Mouse (Mus musculus) macrophage (primary cell): ENCODE data around the gene Camk2b. TPM values are rescaled to one million over a fixed set of nuclear protein-coding genes. Genes with fewer than 3 reads are reported as not detected.

Source experiments
- H3K27ac ChIP-seq: fragments of 350-480 bp; formaldehyde crosslinking; 2 replicates; pipeline ENCODE4 v1.9.0; 2021
- H3K36me3 ChIP-seq: fragments of 350-480 bp; formaldehyde crosslinking; 2 replicates; pipeline ENCODE4 v1.9.0; 2021; ENCODE audit errors: inconsistent target
- H3K4me3 ChIP-seq: fragments of 350-480 bp; formaldehyde crosslinking; 2 replicates; pipeline ENCODE4 v1.9.0; 2021; ENCODE audit errors: inconsistent target
- H3K79me2 ChIP-seq: fragments of 350-480 bp; formaldehyde crosslinking; 2 replicates; pipeline ENCODE4 v1.9.0; 2021; ENCODE audit errors: inconsistent target
- WGBS: methylation state at CpG from one replicate; pipeline ENCODE4 v1.1.7; 2026; ENCODE audit warnings: inconsistent platforms; ENCODE audit not compliant: missing documents; 5-methylcytosine and 5-hydroxymethylcytosine counted together
- polyA plus RNA-seq: library from polyadenylated mRNA; stranded (reverse); fragments of 250-400 nt; gene quantifications from 3 replicates; pipeline ENCODE4 v1.2.4, GENCODE M21; 2018; ENCODE audit warnings: inconsistent platforms

The Camk2b gene
- polyA plus RNA-seq, 1 experiment from 2014 or later: 1.3 TPM

DNA sequence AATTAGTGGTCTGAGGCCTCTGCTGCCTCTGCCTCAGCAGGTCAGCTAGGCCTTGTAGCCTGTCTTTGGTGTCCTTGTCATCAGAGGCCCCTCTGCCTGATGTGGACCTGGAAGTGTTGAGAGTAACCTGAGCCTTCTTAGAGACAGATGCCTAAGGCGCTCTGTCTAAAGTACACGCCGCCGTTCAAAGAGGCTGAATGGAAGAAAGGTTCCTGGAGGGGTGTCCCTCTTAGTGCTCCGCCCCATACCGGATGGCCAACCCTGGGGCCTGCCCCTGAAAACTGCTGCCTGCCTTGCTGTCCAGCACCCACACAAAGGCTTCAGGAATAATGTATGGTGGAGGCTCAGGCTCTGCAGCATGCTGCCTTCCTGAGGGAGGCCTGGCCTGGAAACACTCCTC, 97.9 kb downstream of the Camk2b start:
- H3K79me2 ChIP-seq: no peaks in the 10 kb centered on the region
- no peak overlapping the region for H3K4me3 ChIP-seq
- WGBS: 96% methylated on average over 6 of the region's 6 CpGs
- peaks cover 59% of the 10 kb centered on the region for H3K36me3 ChIP-seq
- no peak overlapping the region for H3K27ac ChIP-seq

DNA sequence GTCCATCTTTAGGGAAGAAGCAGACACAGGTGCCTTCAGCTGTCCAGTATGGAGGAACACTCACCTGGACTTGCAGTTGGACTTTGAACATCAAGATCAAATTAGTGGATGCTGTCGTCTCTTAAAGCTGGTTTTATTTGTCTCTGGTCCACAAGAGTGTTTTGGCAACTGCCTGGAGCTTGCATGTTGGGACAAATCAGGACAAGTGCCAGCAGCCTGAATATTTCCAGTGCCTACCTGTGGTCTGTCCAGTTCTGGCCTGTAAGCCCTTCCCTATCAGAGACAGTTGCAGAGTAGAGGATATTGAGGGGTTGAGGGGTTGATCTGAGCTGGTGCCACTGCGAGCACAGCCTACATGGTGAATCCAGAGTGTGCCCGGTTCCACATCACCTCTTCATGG, 99.4 kb downstream of the Camk2b start:
- 97% methylated on average over 3 of the region's 3 CpGs for WGBS
- Histone ChIP-seq H3K27ac (no peak overlapping the region), H3K4me3 (no peak overlapping the region), H3K79me2 (no peaks in the 10 kb centered on the region), H3K36me3 (peaks cover 73% of the 10 kb centered on the region)

DNA sequence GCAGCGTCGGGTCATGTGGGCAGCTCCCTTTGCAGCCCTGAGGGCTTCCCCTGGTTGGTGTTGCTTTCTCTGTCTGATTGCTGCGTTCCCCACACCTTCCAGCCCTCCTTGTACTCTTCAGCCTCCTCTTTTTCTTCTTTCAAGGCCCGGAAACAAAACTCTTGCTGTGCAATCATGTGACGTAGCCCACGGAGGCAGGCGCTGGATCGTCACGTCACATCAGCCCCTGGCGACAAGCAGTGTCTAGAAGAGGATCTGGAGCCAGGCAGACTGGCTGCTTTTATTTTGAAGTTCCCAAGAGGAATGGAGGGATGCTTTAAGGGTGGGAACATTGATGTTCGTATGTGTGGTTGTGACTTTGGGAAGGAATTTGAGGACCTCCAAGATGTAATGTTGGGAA, 100.3 kb downstream of the Camk2b start:
- 95% methylated on average over 11 of the region's 11 CpGs for WGBS
- peaks cover 80% of the 10 kb centered on the region for H3K36me3 ChIP-seq

DNA sequence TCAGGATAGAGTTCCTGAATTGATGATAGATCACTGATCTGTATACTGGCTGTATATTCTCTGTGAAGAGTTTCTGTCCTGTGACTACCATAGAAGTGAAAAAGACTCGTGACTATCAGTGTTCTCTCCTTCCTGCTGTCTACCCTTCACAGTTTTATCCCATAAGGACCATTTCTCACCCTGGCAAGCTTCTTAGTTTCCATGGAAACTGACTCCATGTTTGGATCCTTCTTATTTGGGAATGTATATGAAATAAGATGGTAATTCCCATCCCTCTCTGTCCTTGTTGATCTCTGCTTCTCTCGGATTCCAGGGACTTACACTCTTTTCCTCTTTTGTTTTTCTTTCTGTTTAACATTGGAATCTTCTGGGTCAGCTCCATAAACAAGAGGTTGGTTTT, 106.1 kb downstream of the Camk2b start:
- WGBS: 90% methylated on average over 2 of the region's 2 CpGs
- peaks cover 39% of the 10 kb centered on the region for H3K36me3 ChIP-seq

More for the DNA sequence above, 100.3 kb downstream of the Camk2b start:
- Histone ChIP-seq H3K4me3 (no peak overlapping the region), H3K79me2 (no peaks in the 10 kb centered on the region), H3K27ac (no peak overlapping the region)

DNA sequence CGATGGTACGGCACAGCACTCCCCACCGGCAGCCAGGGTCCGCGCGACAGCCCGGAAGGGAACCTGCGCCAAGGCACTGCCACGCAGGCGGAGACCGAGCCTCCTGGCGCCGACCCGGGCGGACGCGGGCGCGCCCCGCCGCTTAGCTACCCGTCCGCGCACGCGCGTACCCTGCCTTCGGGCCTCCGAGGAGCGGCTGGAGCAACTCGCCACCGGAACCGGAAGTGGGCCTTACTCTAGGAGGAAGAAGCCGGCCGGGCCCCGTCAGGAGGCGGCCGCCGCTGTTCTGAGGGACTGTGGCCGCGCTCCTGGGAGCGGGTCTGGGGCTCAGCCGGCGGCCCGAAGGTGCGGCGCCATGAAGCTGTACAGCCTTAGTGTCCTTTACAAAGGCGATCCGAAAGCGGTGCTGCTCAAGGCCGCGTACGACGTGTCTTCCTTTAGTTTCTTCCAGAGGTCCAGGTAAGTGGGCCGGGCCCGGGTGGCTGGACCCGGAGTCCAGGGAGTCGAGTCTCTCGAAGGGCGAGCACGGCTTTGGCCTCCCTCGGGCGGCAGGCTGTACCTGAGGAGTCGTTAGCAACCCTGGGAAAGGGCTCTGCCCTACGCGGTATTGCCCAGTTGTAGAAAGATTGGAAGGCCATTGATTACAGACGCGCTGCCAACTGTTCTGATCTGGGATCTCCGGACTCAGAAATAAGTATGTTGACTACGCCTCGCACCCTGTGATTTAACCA, 110.5 kb downstream of the Camk2b start, which contains the start of gene Ykt6:
TSS of gene Ykt6 (plus strand) at position 148 of the 731 bp plus-strand sequence.
- WGBS: 1% methylated on average over 70 of the region's 71 CpGs
- Histone ChIP-seq H3K36me3 (no peaks in the 10 kb centered on the region), H3K4me3 (peak within 1 kb of the TSS; percentile 87), H3K27ac (peak within 1 kb of the TSS; percentile 67), H3K79me2 (peaks cover 48% of the 10 kb centered on the region)

More for the DNA sequence above, 106.1 kb downstream of the Camk2b start:
- H3K27ac ChIP-seq: no peak overlapping the region
- H3K79me2 ChIP-seq: peaks cover 48% of the 10 kb centered on the region
- H3K4me3 ChIP-seq: no peak overlapping the region

DNA sequence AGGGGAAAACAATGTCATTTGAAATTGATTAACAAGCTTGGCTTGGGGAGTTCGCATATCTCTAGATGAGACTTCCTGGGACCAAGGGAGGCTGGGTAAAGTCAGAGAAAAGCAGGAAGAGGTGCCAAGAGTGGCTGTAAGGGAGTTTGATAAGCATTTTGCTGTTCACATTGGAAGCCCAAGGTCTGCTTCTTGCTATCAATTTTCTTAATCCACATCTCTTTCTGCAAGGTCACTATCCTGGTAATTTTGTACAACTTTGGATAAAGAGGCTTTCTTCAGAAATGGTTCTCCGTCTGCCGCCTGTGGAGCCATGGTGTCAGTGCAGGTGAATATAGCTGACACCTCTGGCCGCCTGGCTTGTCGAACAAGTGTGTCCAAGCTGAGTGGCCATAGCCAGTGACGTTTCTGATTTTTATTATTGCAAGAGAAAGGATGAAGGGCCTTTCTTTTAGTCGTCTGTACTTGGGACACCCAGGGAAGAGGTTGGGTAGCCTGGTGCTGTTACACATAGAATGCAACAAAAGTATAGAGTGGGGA, 111.1 kb downstream of the Camk2b start:
- Histone ChIP-seq H3K79me2 (peaks cover 44% of the 10 kb centered on the region), H3K36me3 (no peaks in the 10 kb centered on the region), H3K4me3 (peak overlapping the region; percentile 46), H3K27ac (peak overlapping the region; percentile 67)
- WGBS: 4% methylated on average over 7 of the region's 7 CpGs

DNA sequence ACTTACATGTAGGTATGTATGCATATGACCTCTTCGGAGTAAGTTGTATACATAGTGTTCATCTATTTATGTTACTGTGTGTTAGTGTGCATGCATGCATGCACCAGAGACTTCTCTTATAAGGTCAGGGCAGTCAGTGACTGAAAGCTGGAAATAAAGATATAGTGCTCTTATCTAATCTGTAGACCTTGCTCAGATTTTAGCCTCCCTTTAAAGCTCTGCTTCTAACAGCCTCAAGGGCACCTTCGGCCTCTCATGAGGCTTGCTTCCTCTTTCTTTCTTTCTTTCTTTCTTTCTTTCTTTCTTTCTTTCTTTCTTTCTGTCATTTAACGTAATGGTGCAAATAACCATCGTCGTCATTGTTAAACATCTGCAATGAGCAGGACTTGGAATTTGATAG, 111.7 kb downstream of the Camk2b start:
- WGBS: 70% methylated on average over 5 of the region's 5 CpGs
- no peaks in the 10 kb centered on the region for H3K36me3 ChIP-seq
- H3K4me3 ChIP-seq: no peak overlapping the region
- H3K79me2 ChIP-seq: peaks cover 38% of the 10 kb centered on the region
- H3K27ac ChIP-seq: no peak overlapping the region

DNA sequence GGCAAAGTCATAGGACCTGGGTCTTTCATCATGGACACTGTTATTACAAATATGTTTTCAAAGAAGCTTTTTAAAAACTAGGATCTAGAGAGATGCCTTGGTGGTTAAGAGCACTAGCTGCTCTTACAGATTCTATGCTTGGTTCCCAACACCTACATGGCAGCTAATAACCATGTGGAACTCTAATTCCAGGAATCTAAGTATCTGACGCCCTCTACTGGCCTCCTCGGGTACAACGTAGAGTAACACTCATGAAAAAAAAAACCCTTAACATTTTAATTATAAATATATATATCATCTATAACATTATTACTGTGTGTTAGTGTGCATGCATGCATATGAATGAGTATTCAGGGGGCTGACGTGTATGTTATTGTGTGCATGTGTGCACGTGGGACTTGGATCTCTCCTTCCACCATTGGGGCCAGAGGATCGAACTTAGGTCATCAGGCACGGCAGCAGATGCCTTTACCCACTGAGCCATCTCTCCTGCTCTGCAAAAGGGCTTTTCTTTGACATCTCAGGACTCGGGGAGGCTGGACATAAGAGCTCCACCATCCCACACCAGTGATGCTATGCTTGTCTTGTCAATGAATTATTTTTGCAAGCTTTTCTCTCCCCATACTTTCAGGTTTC, 112.9 kb downstream of the Camk2b start:
- no peaks in the 10 kb centered on the region for H3K36me3 ChIP-seq
- no peak overlapping the region for H3K27ac ChIP-seq
- WGBS: 63% methylated on average over 5 of the region's 8 CpGs
- H3K4me3 ChIP-seq: no peak overlapping the region
- H3K79me2 ChIP-seq: peaks cover 26% of the 10 kb centered on the region

DNA sequence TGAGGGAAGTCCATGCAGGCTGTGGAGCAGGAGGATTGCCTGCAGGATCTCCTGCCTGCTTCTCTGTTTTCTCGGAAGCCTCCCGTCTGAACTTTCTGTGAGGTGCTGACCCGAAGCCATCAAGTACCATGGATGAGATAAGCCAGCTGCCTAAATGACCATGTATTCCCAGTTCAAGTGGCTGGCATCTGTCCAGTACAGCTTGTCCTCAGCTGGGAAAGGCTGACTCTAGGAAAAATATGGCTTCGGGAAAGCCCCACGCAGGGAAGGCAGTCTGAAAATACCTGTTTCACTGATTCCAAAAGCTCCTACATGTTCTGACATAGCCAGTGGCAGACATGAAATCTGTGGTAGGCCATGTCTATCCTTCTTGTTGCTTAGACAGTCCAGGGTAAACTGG, 113.7 kb downstream of the Camk2b start:
- Histone ChIP-seq H3K27ac (no peak overlapping the region), H3K36me3 (no peaks in the 10 kb centered on the region), H3K4me3 (no peak overlapping the region), H3K79me2 (peaks cover 19% of the 10 kb centered on the region)
- 97% methylated on average over 5 of the region's 5 CpGs for WGBS

DNA sequence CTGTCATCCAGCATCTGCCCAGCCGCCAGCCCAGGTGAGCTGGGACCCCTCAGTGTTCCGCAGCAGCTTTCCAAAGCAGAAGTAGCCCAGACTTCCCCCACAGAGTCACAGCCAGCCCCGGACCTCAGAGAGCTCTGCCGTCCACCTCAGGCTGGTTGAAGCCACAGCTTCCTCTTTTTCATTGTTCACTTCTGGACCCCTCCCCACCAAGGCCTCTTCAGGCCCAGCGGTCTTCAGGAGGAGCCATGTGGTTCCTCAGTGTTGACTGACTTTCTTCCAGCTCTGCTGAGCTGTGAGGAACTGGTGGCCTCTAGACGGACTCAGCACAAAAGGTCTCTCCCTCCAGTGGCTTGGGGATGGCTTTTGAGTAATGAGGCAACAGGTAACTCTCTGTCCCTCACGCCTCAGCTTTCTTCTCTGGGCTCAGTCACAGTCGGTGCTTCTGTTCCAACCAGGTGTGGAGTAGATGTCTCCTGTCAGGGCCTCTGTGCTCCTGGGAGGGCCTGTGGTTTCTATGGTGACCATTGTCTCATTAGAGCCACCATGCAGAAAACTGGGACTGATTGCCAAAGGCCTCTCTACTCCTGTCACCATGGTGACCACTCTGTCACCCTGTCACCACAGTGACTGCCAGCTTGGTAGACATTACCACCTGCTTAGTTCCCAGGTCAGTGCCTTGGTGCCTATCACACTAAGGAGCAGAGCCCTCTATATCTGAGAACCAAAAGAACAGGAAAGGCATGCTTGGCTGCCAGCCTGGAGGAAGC, 116.4 kb downstream of the Camk2b start, which contains the start of gene Gck:
TSS of gene Gck (minus strand) at position 496 of the 767 bp plus-strand sequence.
- no peak within 1 kb of the TSS for H3K4me3 ChIP-seq
- no peaks in the 10 kb centered on the region for H3K79me2 ChIP-seq
- WGBS: 0% methylated on average over 8 of the region's 8 CpGs
- H3K36me3 ChIP-seq: no peaks in the 10 kb centered on the region
- H3K27ac ChIP-seq: no peak within 1 kb of the TSS

DNA sequence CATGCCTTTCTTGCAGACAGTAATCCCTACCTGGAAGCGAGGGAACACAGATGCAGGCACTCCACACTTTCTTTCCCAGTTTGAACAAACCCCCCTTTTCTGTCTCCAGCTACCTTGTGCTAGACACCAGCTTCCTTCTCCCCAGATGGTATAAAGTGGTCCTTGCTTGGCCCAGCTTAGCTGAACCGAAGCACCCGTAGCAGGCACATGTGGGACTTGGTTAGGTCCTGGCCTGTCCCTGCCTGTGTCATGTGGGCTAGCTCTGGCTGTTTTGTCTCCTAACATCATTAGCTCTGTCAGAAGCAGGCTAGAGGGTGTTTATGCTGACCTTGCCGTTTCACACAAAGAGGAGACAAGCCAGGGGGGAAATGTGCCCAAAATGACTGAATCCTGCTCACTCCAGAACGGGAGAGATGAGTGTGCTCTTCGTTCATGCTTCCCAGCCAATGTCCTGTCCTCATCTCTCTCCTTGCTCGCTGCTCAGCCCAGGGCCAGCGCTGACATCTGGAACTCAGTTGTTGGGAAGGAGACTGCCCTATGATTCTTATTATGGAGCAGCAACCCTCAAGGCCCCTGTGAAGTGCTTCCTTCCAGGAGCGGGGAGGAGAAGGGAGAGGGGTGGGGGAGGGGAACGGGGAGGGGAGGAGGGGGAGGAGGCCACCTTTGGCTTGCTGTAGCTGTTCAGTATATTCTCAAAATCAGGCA, 117.5 kb downstream of the Camk2b start:
- Histone ChIP-seq H3K4me3 (no peak overlapping the region), H3K27ac (no peak overlapping the region), H3K36me3 (no peaks in the 10 kb centered on the region), H3K79me2 (no peaks in the 10 kb centered on the region)
- WGBS: 73% methylated on average over 8 of the region's 10 CpGs

DNA sequence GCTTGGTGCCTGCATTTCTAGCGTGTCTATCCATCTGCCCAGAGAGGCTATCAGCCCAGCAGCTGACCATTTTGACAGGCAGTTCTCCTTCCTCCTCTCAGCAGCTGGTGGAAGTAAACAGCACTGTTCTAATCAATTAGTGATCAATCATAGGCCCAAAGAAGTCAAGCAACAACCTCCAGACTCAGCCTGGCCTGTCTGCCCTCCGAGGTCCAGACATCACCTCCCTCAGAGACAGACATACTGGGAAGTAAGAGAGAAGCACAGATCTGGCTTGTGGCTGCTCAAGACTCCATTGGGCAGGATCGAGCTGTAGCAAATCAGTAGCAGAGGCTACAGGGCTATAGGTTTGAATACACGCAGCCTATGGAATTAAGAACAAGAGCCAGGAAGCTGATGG, 118.4 kb downstream of the Camk2b start:
- Histone ChIP-seq H3K36me3 (no peaks in the 10 kb centered on the region), H3K4me3 (no peak overlapping the region), H3K79me2 (no peaks in the 10 kb centered on the region), H3K27ac (no peak overlapping the region)
- WGBS: 85% methylated on average over 4 of the region's 4 CpGs

DNA sequence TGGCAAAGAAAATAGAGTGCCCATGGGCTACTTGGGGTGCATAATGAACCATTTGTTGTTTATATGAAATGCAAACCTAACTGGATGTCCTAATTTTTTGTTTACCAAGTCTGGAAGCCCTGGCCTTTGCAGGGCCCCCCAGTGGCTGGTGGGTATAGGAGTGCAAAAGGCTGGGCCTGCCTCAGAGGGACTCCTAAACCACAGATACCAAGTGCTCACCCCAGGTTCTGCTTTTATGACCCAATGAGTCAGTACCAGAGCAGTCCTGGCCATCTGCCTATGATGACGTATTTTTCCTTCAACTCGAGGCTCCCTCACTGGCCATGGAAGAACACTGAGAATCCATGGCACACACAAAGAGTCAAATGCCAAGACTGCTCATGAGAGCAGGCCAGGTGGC, 121.1 kb downstream of the Camk2b start:
- no peak overlapping the region for H3K4me3 ChIP-seq
- H3K27ac ChIP-seq: no peak overlapping the region
- H3K36me3 ChIP-seq: no peaks in the 10 kb centered on the region
- H3K79me2 ChIP-seq: no peaks in the 10 kb centered on the region
- 30% methylated on average over 2 of the region's 2 CpGs for WGBS

DNA sequence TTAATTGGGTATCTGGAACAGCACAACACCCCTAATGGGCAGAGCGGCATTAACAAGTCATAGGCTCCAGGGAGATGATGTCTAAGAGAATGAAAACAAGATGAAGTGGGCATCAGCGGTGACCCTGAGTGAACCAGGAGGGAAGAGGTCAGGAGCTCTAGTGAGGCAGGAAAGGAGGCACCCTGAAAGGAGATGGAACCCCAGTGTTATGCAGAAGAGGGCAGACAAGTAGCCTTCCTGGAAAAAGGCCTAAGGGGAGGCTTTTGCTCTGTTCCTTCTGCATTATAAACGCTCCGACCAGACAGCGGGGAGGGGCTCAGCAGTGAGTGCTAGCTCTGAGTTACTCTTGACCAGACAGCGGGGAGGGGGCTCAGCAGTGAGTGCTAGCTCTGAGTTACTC, 123.2 kb downstream of the Camk2b start:
- 85% methylated on average over 5 of the region's 6 CpGs for WGBS
- Histone ChIP-seq H3K36me3 (no peaks in the 10 kb centered on the region), H3K79me2 (no peaks in the 10 kb centered on the region), H3K27ac (no peak overlapping the region), H3K4me3 (no peak overlapping the region)
